Mouse (Mus musculus): ENCODE measurements around the gene Fam25c.

Gene Fam25c

DNA sequence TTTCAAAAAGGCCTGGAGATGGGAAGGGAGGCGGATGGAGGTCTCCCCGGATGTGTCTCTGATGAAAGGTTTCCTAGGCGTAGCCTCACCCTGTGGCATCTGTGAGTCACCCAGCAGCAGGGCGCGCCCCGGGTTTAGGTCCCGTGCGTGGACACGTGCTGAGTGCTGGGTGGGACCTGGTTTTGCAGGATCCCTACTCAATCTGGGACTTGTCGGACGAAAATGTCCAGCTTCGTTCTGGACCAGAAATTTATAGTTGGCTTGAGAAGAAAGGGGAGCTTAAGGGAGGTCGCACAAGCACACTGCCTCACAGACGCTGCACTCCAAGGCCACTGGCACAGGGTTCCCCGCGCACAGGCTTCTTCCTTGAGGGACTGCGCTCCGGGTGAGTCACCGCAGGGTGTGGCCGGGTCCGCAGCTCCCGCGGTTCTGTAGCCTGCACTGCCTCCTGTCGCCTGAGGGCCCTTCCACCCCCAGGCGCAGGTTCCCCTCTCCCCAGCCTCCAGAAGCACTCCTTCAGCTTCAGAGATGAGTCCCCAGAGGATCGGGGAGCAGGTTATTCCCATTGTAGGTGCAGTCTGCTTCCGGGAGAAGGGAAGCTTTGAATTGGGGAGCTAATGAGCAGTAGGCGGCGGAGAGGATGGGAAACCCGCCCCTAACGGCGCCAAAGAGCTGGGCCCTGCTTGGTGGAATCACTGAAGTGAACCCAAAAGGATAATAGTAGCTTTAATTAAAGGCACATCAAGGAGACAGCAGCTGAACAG, 8.4 kb upstream of the Fam25c start:
- DNase-seq (ENCODE audit: low spot score): peak; percentile 67

DNA sequence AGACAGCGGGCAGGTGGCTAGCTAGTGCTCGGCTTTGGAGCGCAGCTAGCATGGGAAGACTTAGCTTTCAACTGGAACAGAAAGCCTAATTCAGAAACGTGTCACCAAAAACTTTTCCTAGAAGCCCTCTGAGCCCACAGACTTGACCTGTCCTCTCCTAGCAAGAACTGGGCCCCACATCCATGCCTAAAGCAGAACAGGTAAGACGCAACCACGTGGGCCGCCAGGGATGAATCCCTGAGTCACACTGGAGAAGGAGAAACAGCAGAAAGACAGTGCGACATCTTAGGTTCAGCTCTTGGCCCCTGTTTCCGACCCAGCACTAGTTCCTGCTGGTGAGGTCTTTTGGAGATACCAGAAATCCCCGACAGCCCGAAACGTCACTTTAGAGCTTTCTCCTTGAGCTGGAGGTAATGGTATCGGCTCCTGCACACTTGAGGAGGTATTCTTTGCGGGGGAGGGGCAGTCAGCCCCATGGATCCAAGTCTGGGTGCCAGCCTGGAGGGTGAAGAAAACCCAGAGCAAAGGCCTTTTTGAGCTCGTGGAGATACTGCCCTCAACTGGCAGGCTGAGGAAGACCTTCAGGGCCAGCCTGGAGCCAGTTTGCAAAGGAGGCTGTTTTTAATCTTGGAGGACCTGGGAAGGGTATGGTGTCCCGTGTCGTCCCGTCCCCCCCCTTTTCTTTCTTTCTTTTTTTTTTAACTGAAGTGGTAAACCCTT, 7.7 kb upstream of the Fam25c start:
- DNase-seq (ENCODE audit: low spot score): peak; percentile 86

DNA sequence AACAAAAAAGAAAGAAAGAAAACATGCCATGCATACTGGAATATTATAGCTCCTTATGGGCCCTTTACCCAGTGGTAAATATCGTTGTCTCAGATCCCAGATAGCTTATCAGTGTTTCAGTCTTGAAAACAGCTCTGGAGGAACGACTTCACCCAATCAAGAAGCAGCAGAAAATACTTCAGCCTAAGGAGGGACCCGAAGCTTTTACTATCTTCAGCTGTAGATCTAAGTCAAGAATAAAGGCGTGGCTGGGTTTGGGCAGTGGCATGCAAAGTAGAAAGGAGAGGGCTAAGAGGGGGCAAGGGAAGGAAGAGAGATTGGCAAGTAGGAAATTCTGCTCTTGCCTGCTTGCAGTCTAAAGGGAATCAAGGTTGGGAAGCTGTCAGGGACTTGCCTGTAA, 6.9 kb upstream of the Fam25c start:
- DNase-seq (ENCODE audit: low spot score): no peak

DNA sequence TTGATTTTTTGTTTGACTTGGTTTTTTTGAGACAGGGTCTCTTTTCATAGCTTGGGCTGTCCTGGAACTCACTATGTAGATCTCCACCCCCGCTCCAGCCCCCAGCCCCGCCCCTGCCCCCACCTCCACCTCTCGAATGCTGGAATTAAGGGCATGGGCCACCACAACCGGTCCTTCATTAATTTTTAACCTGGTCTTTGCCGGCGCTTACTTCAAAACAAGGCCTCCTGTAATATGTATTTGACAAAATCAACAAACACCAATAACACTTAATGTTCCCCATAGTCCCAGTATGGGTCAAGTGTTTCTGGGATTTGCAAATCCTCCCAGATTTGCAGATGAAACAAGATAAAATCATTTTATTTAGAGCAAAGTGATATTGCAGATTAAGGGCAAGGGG, 5.0 kb upstream of the Fam25c start:
- DNase-seq (ENCODE audit: low spot score): no peak

DNA sequence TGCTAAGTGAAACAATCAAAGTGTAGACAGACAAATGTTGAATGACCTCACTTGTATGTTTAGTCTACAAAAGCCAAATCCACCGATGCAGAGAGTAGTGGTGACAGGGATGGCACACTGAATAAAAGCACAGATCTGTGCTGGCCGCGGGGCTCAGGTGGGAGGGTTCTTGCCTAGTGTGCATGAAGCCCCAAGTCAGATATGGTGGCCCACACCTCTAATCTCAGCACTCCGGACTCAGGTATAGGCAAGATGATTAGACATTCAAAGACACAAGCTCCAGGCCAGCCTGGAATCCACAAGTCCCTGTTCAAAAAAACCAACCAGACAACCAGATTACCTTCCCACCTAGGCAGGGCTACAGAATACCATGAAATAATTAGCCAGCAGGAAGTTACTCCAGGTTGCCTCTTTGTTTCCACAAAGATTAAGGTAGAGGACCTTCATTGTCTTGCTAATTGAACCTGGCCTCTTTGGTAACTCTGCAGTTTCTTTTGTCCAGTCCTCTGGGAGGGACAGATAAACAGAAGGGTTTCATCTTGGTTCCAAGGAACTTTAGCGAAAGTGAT, 4.5 kb upstream of the Fam25c start:
- DNase-seq (ENCODE audit: low spot score): no peak

DNA sequence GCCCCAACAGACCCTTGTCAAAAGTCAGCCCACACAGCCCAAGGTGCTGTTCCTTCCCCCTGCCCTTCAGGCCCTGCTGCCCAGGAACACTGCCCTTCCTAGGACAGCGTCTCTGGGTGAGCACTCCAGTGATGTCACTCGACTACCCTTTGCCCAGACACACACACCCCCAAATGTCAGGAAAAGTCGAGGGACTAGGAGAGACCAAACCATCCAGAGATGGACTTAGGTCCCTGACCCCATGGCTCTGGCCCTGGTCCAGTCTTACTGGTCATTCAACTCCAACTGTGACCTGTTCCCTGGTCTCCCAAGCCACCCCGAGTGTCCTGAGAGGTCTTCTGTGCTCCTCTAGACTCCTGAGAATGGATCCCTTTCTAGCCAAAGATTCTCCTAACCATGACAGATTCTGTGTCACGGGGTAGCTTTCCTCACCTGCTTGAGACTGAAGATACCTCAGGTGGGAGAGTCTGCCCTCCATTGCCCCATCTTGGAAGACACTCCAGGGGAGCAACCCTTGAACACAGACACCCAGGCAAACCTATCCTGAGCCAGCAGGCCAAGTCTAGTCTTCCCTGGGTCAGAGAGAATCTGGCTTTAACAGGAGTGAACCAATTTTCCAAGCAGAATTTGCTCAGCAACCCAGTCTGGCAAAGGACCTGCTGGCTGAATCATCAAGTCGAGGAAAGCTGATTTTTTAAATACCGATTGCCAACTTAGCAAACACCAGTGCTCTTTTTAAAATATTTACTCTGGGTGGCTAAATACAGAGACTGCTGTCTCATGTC, 2.6 kb upstream of the Fam25c start:
- DNase-seq (ENCODE audit: low spot score): peak; percentile 78

DNA sequence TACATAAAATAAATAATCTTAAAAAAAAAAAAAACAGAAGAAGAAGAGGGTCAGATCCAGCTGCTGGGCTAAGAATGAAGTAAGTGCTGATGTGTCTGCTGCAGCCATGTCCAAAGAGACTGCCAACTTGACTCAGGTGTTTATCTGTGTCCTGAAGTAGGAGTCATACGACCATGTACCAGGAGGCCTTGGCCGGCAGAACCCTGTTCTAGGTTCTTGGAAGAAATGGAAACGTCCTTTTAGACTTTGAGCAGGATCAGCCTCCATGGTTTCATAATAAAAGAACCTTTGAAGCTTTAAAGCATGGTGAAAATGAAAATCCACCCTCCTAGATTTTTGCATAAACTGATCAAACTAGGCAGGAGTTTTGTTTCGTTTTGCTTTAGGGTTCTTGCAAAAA, 777 bp downstream of the Fam25c start:
- no peak for DNase-seq (ENCODE audit: low spot score)

DNA sequence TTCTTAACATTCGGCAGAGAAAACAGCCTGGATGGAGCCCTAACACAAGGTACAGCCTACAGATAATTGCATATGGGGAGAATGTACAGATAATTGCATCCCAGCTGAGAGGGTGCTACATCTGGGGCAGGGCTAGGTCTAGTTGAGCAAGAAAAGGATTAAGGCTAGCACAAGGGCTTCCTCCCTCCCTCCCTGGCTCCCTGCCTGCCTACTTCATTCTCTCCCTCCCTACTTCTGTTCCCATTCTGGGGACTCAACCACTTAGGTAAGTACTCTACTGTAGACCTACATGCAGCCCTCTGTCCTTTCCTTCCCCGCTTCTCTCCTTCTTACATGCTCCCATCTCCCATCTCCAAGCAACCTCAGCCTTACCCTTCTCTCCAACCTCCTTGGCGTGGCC, 1.9 kb downstream of the Fam25c start:
- DNase-seq (ENCODE audit: low spot score): no peak

DNA sequence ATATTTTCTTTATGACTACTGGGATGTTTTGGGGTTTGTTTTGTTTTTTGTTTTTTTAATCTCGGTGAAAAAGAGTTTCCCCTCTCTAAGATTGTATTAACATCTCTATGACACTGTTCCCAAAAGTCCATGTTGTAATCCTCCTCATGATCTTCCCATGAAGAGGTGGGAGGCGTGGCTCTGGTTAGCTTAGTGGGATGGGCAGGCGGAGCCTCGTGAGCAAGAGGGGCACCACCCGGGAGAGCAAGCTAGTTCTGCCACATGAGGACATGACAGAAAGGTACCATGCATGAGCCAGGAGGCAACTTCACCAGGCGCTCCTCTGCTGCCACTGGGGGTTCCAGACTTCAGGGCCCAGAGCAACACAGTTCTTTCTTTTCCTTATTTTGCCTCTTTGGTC, 2.7 kb downstream of the Fam25c start:
- no peak for DNase-seq (ENCODE audit: low spot score)

DNA sequence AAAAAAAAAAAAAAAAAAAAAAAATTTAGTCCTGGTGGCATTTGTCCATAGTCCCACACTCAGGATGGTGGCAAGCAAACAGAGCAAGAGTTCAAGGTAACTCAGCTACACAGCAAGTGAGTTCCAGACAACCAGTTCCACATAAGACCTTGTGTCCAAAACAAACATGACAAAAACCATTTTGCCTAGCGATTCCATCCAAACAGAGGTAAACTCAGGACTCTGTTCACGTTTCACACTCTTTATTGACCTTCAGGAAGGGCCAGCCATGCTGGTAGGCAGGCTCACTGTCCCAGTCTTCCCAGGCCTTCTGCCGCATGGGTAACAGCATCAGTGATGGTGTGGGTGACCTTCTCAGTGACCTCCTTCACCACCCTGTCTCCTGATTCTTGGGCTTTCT, 3.6 kb downstream of the Fam25c start:
- no peak for DNase-seq (ENCODE audit: low spot score)

DNA sequence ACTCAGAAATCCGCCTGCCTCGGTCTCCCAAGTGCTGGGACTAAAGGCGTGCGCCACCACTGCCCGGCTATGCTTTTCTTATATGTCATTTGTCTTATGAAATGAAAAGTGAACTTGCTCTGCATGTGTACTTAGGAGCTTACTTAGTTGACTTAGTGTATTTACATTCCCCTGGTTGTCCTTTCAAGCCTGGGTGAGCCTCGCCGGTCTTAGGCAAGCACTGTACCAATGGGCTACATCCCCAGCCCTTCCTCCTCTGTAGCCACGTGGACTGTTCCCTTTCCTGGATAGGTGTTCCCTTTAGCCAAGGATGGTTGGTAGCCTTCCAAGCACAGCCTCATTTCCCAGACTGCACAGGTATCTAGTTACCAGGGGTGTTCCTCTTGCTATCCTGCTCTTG, 6.2 kb downstream of the Fam25c start:
- DNase-seq (ENCODE audit: low spot score): no peak

DNA sequence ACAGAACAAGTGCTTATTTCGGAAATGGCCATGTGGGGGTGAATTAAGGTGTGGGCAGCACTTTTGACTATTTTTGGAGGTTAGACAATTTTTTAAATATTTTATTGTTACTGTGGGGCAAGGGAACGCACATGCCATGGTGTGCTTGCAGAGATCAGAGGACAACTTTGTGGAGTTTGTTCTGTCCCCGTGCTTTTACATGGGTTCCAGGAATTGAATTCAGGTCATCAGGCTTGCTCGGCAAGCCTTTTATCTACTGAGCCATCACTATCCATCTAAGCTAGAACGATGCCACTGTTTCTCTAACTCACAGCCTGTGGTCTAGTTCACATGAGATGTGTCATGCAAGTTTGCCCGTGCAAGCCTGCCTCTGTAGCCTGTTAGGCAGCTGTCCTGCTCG, 6.9 kb downstream of the Fam25c start:
- DNase-seq (ENCODE audit: low spot score): no peak

DNA sequence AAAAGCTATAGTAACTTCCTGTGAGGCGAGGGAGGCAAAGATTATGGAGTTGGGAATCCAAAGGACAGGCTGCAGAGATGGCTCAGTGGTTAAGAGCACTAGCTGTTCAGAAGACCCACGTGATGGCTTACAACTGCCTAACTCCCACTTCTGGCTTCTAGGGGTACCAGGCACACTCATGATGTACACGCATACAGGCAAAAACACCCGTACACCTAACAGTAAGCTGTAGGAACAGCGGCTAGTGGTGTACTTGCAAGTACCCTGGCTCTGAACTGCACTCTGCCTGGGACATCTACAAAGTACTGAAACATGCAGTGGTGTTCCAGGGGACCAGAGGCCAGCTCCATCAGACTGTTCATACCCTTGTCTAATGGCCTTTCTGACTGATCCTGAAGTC, 8.1 kb downstream of the Fam25c start:
- no peak for DNase-seq (ENCODE audit: low spot score)

DNA sequence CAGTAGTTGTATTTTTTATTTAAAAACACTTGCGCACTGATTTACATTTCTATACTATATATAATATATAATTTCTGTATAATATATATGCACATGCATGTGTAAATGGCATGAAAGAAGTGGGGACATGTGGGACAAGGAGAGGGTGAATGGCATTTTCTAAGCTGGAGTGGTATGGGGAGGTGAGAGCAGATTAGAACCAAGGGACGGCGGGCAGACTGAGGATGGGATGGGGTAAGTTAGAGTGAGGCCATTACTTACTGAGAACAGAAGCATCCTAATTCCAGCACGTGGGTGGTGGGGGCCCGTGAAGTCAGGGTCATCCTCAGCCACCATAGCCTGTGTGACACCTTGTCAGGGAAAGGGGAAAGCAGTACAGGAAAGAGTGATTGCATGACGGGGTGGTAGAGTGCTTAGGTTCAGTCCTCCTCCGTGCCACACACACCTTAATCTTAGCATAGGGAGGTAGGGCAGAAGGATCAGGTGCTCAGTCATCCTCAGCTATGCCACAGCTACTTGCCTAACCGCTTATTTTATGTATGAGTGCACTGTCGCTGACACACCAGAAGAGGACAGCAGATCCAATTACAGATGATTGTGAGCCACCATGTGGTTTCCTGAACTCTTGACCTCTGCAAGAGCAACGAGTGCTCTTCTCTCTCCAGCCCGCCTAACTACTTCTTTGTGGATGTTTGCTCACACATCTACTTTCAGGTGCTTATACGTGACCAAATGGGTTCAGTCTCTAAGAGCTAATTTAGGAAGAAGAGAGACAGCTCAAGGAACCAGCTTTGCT, 9.3 kb downstream of the Fam25c start:
- DNase-seq (ENCODE audit: low spot score): no peak

DNA sequence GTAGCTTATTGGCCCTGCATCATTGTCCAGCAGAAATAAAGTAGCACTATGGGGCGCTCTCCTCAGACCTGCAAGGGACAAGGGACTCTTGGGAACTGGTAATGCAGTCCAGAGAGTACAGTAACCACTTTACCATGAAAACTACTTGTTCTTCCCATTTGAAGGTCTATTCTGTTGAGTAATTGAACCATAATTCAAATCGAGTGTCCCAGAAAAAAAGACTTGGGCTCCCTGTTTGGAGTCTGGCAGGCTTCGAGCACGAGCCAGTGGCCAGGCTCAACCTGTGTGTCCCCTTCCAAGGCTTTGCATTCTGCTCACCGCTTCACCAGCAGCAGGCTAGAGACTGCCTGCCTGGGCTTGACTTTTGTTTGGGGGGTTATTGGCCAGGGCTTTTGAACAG, 10.9 kb downstream of the Fam25c start:
- DNase-seq (ENCODE audit: low spot score): no peak

DNA sequence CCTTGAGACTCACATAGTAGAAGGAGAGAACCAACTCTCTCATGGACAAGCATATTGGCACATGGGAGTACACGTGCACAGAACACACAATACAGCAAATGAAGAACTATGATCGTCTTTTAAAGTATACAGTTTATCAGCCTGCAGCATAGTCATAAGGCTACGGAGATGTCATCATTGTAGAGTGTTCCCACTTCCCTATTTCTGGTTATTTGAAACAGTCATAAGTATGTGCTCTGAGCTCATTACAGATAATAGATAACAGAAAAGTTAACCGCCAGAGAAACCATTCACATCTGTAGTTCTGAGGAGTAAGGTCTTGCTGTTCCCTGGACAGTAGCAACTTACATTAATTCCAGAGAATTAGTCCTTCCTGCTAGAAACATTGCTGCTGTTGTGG, 12.2 kb downstream of the Fam25c start:
- no peak for DNase-seq (ENCODE audit: low spot score)

DNA sequence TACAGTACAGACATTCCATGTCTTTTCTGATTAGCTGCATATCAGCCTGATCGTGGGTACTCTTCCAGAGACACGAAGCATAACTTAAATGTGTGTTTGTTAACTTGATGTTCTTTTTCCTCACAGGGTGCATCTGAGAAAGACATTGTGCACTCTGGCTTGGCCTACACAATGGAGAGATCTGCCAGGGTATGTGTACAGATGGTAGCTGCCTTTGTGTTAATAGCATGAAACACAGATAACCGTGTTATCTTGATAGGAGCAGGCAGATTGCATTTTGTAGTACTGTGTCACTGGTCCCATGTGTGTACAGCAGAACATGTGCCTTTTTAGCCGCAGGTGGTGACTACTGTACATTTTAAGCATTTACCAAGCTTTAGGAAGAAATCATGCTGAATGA, 13.2 kb downstream of the Fam25c start:
- no peak for DNase-seq (ENCODE audit: low spot score)

DNA sequence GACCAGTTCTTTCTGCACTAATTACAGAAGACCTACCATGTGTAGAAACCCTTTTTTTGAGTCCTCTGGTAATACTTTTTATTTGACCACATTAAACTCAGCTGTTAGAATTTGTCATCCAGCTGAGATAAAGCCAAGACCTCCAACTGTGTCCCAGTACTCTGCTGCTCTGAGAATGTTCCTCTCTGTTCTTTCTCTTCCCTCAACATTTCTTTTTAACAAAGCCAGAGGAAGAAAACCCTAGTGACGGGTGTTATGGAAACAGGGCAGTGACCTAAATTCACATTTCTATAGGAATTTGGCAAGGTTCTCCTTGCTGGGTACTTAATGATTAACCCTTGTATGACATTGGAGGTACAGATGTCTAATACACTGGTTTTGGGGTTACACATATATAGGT, 15.8 kb downstream of the Fam25c start:
- DNase-seq (ENCODE audit: low spot score): no peak

DNA sequence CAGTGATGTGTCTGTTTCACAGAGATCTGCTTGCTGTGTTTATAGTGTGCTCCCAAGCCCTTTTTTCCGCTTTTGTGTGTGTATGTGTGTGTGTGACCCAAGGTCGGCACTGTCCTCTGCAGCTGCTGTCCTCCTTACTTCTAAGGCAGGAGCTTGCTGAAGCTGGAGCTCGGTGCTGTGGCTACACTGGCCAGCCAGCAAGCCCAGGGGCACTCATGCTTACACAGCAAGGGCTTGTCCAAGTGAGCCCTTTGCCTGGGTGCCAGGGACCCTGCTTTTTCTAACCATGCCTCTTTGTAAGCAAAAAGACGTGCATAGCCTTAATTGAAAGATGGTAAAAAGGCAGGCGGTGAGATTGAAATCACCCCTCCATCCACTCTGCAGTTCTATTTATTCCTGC, 22.8 kb downstream of the Fam25c start:
- DNase-seq (ENCODE audit: low spot score): no peak

DNA sequence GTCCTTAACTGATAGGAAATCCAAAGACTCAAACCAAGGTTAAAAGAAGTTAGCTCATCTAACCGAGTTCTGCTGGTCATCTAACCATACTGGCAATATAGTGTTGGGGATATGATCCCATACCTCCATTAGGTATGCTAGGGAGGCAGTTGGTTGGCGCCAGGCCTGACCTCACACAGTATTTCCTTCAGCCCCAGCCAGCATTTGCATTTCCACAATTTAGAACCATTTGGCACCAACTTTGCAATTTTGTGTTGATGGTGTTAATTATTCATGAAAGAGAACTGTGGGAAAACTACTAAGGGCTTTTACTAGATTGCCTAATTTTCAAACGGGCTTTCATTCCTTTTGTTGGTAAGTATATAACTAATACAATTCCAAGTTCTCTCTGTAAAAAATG, 23.3 kb downstream of the Fam25c start:
- DNase-seq (ENCODE audit: low spot score): no peak

DNA sequence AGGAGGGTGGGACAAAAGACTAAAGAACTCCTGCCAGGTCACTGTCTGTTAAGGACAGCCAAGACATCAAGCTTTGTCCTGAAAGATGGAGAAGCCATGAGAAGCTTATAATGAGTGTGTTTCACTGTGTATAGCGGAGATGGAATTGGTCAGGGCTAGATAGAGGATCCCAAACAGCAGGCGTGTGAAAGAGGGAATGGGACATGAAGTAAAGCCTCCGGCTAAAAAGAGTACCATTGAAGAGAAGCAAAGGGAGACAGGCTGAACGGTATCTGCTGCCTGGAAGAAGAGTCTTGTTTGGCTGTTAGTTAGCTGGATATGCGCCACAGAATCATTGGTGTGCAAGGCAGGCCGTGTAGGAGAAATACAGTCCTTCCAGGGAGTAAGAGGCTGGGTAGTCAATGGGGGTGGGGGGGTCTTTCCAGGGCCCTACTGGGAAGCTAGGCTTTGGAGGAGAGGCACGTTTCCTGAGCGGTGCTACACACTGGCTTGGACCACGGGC, 24.5 kb downstream of the Fam25c start:
- DNase-seq (ENCODE audit: low spot score): no peak

DNA sequence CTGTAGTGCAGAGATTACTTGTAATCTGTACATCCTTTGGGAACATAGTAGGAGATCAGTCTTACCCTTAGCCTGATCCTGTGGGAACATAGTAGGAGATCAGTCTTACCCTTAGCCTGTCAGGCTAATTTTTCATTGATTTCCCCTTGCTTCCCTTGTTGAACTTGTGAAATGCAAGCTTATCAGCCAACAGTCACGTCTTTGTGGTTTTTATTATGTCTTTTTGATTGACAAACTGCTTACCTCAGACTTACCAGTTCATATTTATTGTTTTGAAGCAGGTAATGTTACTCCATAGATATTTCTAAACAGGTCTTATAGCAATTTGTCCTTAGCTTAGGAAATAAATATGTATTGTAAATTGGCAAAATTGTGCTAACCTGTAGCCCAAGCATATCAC, 27.6 kb downstream of the Fam25c start:
- no peak for DNase-seq (ENCODE audit: low spot score)
